Comparison of ENCODE assay signal across 8 mouse cellular contexts in the genomic region with DNA sequence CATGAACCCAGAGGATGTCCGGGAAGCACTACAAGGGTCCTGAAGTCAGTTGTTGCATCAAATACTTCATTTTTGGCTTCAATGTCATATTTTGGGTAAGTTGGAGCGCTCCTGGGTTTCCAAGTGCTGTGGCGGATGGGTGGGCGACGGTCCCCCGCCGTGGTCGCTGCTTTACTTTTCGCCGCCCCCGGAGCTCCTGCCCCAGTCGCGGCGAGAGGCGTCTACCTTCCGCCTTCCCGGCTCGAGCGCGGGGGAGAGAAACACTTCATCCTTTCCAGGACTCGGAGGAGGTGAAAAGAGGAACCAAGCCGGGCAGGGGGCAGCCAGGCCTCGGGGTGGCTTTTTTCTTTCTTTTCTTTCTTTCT. TPM values are rescaled to one million over a fixed set of nuclear protein-coding genes. Genes with fewer than 3 reads are reported as not detected.
A peak's percentile ranks its signal among the peaks of the same experiment; 100 is the strongest.
DNase-seq lines count a peak whose midpoint lies in the region; ATAC-seq and TF ChIP-seq lines count a peak whose summit lies in the region.

No protein-coding gene starts in this region.

- no peaks in the 10 kb centered on the region for H3K36me3 ChIP-seq in forebrain, postnatal 0 days (ENCODE audit: insufficient read depth)
- H3K36me3 ChIP-seq in intestine, postnatal 0 days (ENCODE audit: control insufficient read depth, insufficient read depth) = no peaks in the 10 kb centered on the region
- no peaks in the 10 kb centered on the region for H3K36me3 ChIP-seq in stomach, postnatal 0 days (ENCODE audit: control insufficient read depth, insufficient read depth, low read length)

- peaks cover 3% of the 10 kb centered on the region for H3K4me1 ChIP-seq in bone marrow, adult 2 months (ENCODE audit: control insufficient read depth, insufficient read depth, low read length)
- peaks cover 30% of the 10 kb centered on the region for H3K4me1 ChIP-seq in forebrain, postnatal 0 days (ENCODE audit: insufficient read depth)
- H3K4me1 ChIP-seq in intestine, postnatal 0 days (replicated peaks; ENCODE audit: control insufficient read depth, insufficient read depth, low read length) = no peaks in the 10 kb centered on the region
- 0 out of 2 replicates have a peak, but pooled peaks cover 3% of the 10 kb centered on the region for H3K4me1 ChIP-seq in stomach, postnatal 0 days (replicated peaks; ENCODE audit: control insufficient read depth, insufficient read depth)

- no peak for TF ChIP-seq EP300 in stomach, postnatal 0 days (optimal IDR thresholded peaks at IDR 0.05)

- H3K9ac ChIP-seq in forebrain, postnatal 0 days = peak overlapping the region; percentile 83
- peak overlapping the region; percentile 65 for H3K9ac ChIP-seq in intestine, postnatal 0 days (ENCODE audit: low read depth, low read length)
- peak overlapping the region; percentile 69 for H3K9ac ChIP-seq in stomach, postnatal 0 days (ENCODE audit: low read length)

- ATAC-seq in forebrain, postnatal 0 days = peak; percentile 6
- ATAC-seq in intestine, postnatal 0 days = peak; percentile 10; the same call in 1 of the 2 replicates
- peak; percentile 54 for ATAC-seq in megakaryocyte, adult 5-6 weeks (ENCODE audit: poor library complexity, severe bottlenecking)
- peak; percentile 3 for ATAC-seq in stomach, postnatal 0 days (ENCODE audit: low FRiP score, low TSS enrichment)

- H3K9me3 ChIP-seq in forebrain, postnatal 0 days (ENCODE audit: low read length) = no peaks in the 10 kb centered on the region
- no peaks in the 10 kb centered on the region for H3K9me3 ChIP-seq in intestine, postnatal 0 days (ENCODE audit: control insufficient read depth)
- H3K9me3 ChIP-seq in stomach, postnatal 0 days (ENCODE audit: control insufficient read depth, low read length) = no peaks in the 10 kb centered on the region

- H3K27ac ChIP-seq in bone marrow, adult 2 months (ENCODE audit: control insufficient read depth, insufficient read depth, low read depth, low read length, poor library complexity) = peak overlapping the region; percentile 77
- H3K27ac ChIP-seq in forebrain, postnatal 0 days (ENCODE audit: low read depth, low read length) = peak overlapping the region; percentile 97
- H3K27ac ChIP-seq in intestine, postnatal 0 days (ENCODE audit: low read depth, low read length) = peak overlapping the region; percentile 51
- H3K27ac ChIP-seq in stomach, postnatal 0 days (replicated peaks) = peak overlapping the region; percentile 75

- H3K4me2 ChIP-seq in forebrain, postnatal 0 days (ENCODE audit: low read depth) = peak overlapping the region; percentile 90
- H3K4me2 ChIP-seq in intestine, postnatal 0 days (replicated peaks; ENCODE audit: low read depth) = peak overlapping the region; percentile 99
- H3K4me2 ChIP-seq in stomach, postnatal 0 days (replicated peaks; ENCODE audit: low read depth) = peak overlapping the region; percentile 93

- no peaks in the 10 kb centered on the region for H3K27me3 ChIP-seq in forebrain, postnatal 0 days (ENCODE audit: insufficient read depth, low read length)
- H3K27me3 ChIP-seq in intestine, postnatal 0 days (replicated peaks; ENCODE audit: control insufficient read depth, insufficient read depth, low read length) = peaks cover 11% of the 10 kb centered on the region; the same call in 1 of the 2 replicates
- H3K27me3 ChIP-seq in stomach, postnatal 0 days (ENCODE audit: control insufficient read depth, insufficient read depth, low read length) = no peaks in the 10 kb centered on the region

- TF ChIP-seq POLR2A in bone marrow, adult 2 months (IDR thresholded peaks at IDR 0.05; ENCODE audit: borderline replicate concordance, control insufficient read depth, low read depth, low read length) = no peak

- peak; percentile 40 to 56 for DNase-seq in layer of hippocampus, postnatal 10 days (ENCODE audit: low spot score in 2 of 2)
- no peak for DNase-seq in layer of hippocampus, adult 11-12 months (ENCODE audit: low spot score)
- peak; percentile 59 for DNase-seq in forebrain, postnatal 0 days
- peak; percentile 33 for DNase-seq in stomach, postnatal 0 days (ENCODE audit: low spot score)
- no peak for DNase-seq in natural killer cell, adult 2 months (ENCODE audit: low spot score in 2 of 2)

- TF ChIP-seq CTCF in bone marrow, adult 2 months (IDR thresholded peaks at IDR 0.05; ENCODE audit: control insufficient read depth, insufficient read depth, low read length) = no peak
- no peak for TF ChIP-seq CTCF in forebrain, postnatal 0 days (IDR thresholded peaks at IDR 0.05; ENCODE audit: low read depth)
- no peak for TF ChIP-seq CTCF in intestine, postnatal 0 days (IDR thresholded peaks at IDR 0.05; ENCODE audit: low read depth)
- TF ChIP-seq CTCF in stomach, postnatal 0 days (IDR thresholded peaks at IDR 0.05; ENCODE audit: low read depth) = no peak

- H3K4me3 ChIP-seq in bone marrow, adult 2 months (replicated peaks; ENCODE audit: control insufficient read depth, low read depth, low read length) = peak overlapping the region; percentile 81
- peak overlapping the region; percentile 86 for H3K4me3 ChIP-seq in forebrain, postnatal 0 days (ENCODE audit: low read depth, low read length)
- peak overlapping the region; percentile 75 for H3K4me3 ChIP-seq in intestine, postnatal 0 days (ENCODE audit: low read depth, low read length)
- H3K4me3 ChIP-seq in stomach, postnatal 0 days (ENCODE audit: low read depth, low read length) = peak overlapping the region; percentile 82

- under 1% methylated on average over 23 of the region's 23 CpGs for WGBS in bone marrow, adult 2 months
- under 1% methylated on average over 23 of the region's 23 CpGs for WGBS in forebrain, postnatal 0 days
- under 1% methylated on average over 23 of the region's 23 CpGs for WGBS in intestine, postnatal 0 days
- WGBS in stomach, postnatal 0 days = 1% methylated on average over 22 of the region's 23 CpGs

RNA-seq across cellular contexts. Expression of a gene that starts 0.6 kb away (rescaled TPM):
- total RNA-seq in layer of hippocampus, postnatal 10 days (2021) = 100 to 1,000 TPM; 149 to 163 TPM
- 4.0 and 8.3 TPM in 2 replicates for polyA plus RNA-seq in bone marrow, adult 2 months (2011; ENCODE audit: insufficient read depth, insufficient read length, low replicate concordance, missing spikeins)
- total RNA-seq in forebrain, postnatal 0 days (2014; rRNA removed) = 149 and 172 TPM in 2 replicates
- polyA plus RNA-seq in forebrain, postnatal 0 days (2015; fragmentation: Nextera tagmentation; extraction: Ambion mirVana) = 96.8 and 123 TPM in 2 replicates
- polyA plus RNA-seq in intestine, postnatal 0 days (2015; fragmentation: Nextera tagmentation; extraction: Ambion mirVana) = 6.4 and 7.4 TPM in 2 replicates
- 24.4 TPM in 2 replicates for total RNA-seq in megakaryocyte, adult 5-6 weeks (2015)
- 30.8 and 39.0 TPM in 2 replicates for total RNA-seq in megakaryocyte, adult 5-6 weeks (2017)
- 21.9 and 22.3 TPM in 2 replicates for polyA plus RNA-seq in stomach, postnatal 0 days (2015; fragmentation: Nextera tagmentation; extraction: Ambion mirVana)

Comparison
In these comparisons a context has a peak if more than half of its experiments do, and no peak if none do; other contexts are left out.
1. DNase-seq: peak in layer of hippocampus, postnatal 10 days (2 of 2), forebrain, postnatal 0 days (single experiment) and stomach, postnatal 0 days (single experiment); none in layer of hippocampus, adult 11-12 months (single experiment) and natural killer cell, adult 2 months (0 of 2).
2. ATAC-seq: peak in every context shown above with its lines; median percentile 54 in megakaryocyte, adult 5-6 weeks; 10 in intestine, postnatal 0 days; 6 in forebrain, postnatal 0 days; 3 in stomach, postnatal 0 days.
3. Peak in every context shown above with its lines, with median percentiles within 50 percentile points of each other: H3K27ac ChIP-seq, H3K4me3 ChIP-seq, H3K4me2 ChIP-seq and H3K9ac ChIP-seq.